Mouse (Mus musculus) cerebellum, adult 2 months (tissue): Measurements from ENCODE around the gene Ldhc. TPM values are rescaled to one million over a fixed set of nuclear protein-coding genes. Genes with fewer than 3 reads are reported as not detected.
"Not testable (repeated sequence)": the region's sequence is repeated elsewhere in the genome, so short reads cannot be mapped to it uniquely, and the experiment has no call there.

ENCODE experiments used
- DNase-seq, 2 experiments: peaks; one replicate each; pipeline ENCODE4 v3.0.0; 2021
- H3K27ac ChIP-seq: fragments of 200-500 bp; 2 replicates; pipeline ENCODE4 v1.5.1; 2012; ENCODE audit warnings: low read length, control low read depth, inconsistent platforms; ENCODE audit not compliant: insufficient read depth
- H3K27me3 ChIP-seq: fragments of 200-500 bp; 2 replicates; pipeline ENCODE4 v1.6.1; 2012; ENCODE audit warnings: inconsistent platforms, mild to moderate bottlenecking, low read length, moderate library complexity; ENCODE audit not compliant: control insufficient read depth, insufficient read depth
- H3K4me1 ChIP-seq: fragments of 200-500 bp; 2 replicates; pipeline ENCODE4 v1.6.1; 2011; ENCODE audit warnings: low read length; ENCODE audit not compliant: control insufficient read depth, insufficient read depth
- H3K4me3 ChIP-seq: fragments of 200-500 bp; replicated peaks from 2 replicates; pipeline ENCODE3; 2011; ENCODE audit warnings: mild to moderate bottlenecking, low read depth, low read length, control low read depth; ENCODE audit not compliant: insufficient read depth
- CTCF ChIP-seq: fragments of 200-500 bp; IDR thresholded peaks from 2 replicates; pipeline ENCODE4 v1.5.1; 2011; ENCODE audit warnings: low read depth, mild to moderate bottlenecking, control low read depth, low read length, moderate library complexity, borderline replicate concordance; ENCODE audit not compliant: insufficient read depth
- POLR2A ChIP-seq: fragments of 200-500 bp; IDR thresholded peaks from 2 replicates; pipeline ENCODE4 v1.6.1; 2011; ENCODE audit warnings: low read length, control low read depth, borderline replicate concordance; ENCODE audit not compliant: insufficient read depth
- WGBS: fragments of 180-500 bp; shearing (Covaris S2); methylation state at CpG from one replicate; pipeline ENCODE4 v1.1.7; 2018; 5-methylcytosine and 5-hydroxymethylcytosine counted together
- polyA plus RNA-seq: library from polyadenylated mRNA; depleted of rRNA; stranded (reverse); fragments of >200 nt; gene quantifications from 2 replicates; pipeline ENCODE4 v1.2.3, GENCODE M21; 2012

Ldhc gene
- polyA plus RNA-seq, 1 experiment, result not detected

GRCm38 (mm10) chr7:46871988-46872387, 11.0 kb downstream of the Ldhc start:
- Histone ChIP-seq H3K4me3 (no peak overlapping the region), H3K4me1 (no peaks in the 10 kb centered on the region), H3K27me3 (no peaks in the 10 kb centered on the region), H3K27ac (no peak overlapping the region)
- WGBS, result 73% methylated on average over 4 of the region's 4 CpGs
- no peak for TF ChIP-seq POLR2A
- no peak for TF ChIP-seq CTCF
- DNase-seq, result no peak

GRCm38 (mm10) chr7:46876841-46877240, 15.8 kb downstream of the Ldhc start:
- no peak overlapping the region for H3K4me3 ChIP-seq
- TF ChIP-seq CTCF, result no peak
- no peak for TF ChIP-seq POLR2A
- no peaks in the 10 kb centered on the region for H3K27me3 ChIP-seq
- H3K27ac ChIP-seq, result no peak overlapping the region
- DNase-seq, result no peak
- H3K4me1 ChIP-seq, result no peaks in the 10 kb centered on the region
- WGBS, result 44% methylated on average over 4 of the region's 4 CpGs

GRCm38 (mm10) chr7:46877255-46877654, 16.3 kb downstream of the Ldhc start:
- TF ChIP-seq CTCF (no peak), POLR2A (no peak)
- H3K4me1 ChIP-seq, result no peaks in the 10 kb centered on the region
- no peaks in the 10 kb centered on the region for H3K27me3 ChIP-seq
- DNase-seq, result no peak
- no peak overlapping the region for H3K27ac ChIP-seq
- WGBS, result 87% methylated on average over 6 of the region's 6 CpGs
- H3K4me3 ChIP-seq, result no peak overlapping the region

GRCm38 (mm10) chr7:46879851-46880250, 18.8 kb downstream of the Ldhc start:
- no peak overlapping the region for H3K4me3 ChIP-seq
- H3K27ac ChIP-seq, result no peak overlapping the region
- no peak for TF ChIP-seq CTCF
- TF ChIP-seq POLR2A, result no peak
- 77% methylated on average over 5 of the region's 5 CpGs for WGBS
- no peaks in the 10 kb centered on the region for H3K4me1 ChIP-seq
- no peaks in the 10 kb centered on the region for H3K27me3 ChIP-seq
- no peak for DNase-seq

GRCm38 (mm10) chr7:46880992-46881391, 20.0 kb downstream of the Ldhc start:
- H3K27me3 ChIP-seq, result no peaks in the 10 kb centered on the region
- TF ChIP-seq CTCF, result no peak
- TF ChIP-seq POLR2A, result no peak
- no peaks in the 10 kb centered on the region for H3K4me1 ChIP-seq
- DNase-seq, result no peak
- no peak overlapping the region for H3K4me3 ChIP-seq
- 87% methylated on average over 2 of the region's 2 CpGs for WGBS
- no peak overlapping the region for H3K27ac ChIP-seq

- not testable (repeated sequence) for DNase-seq, H3K27ac ChIP-seq, H3K4me3 ChIP-seq, H3K4me1 ChIP-seq, H3K27me3 ChIP-seq
- WGBS, result 77% methylated on average over 8 of the region's 8 CpGs
Measured at GRCm38 (mm10) chr7:46881941-46882340, 20.9 kb downstream of the Ldhc start.

GRCm38 (mm10) chr7:46883304-46883703, 22.3 kb downstream of the Ldhc start:
- DNase-seq, result no peak
- 89% methylated on average over 3 of the region's 3 CpGs for WGBS
- no peak overlapping the region for H3K4me3 ChIP-seq
- no peak overlapping the region for H3K27ac ChIP-seq
- H3K27me3 ChIP-seq, result no peaks in the 10 kb centered on the region
- H3K4me1 ChIP-seq, result no peaks in the 10 kb centered on the region
- no peak for TF ChIP-seq POLR2A
- no peak for TF ChIP-seq CTCF

GRCm38 (mm10) chr7:46895511-46895910, 34.5 kb downstream of the Ldhc start:
- Histone ChIP-seq H3K4me1 (no peaks in the 10 kb centered on the region), H3K4me3 (no peak overlapping the region), H3K27ac (no peak overlapping the region), H3K27me3 (no peaks in the 10 kb centered on the region)
- DNase-seq, result no peak
- WGBS, result 91% methylated on average over 3 of the region's 3 CpGs
- TF ChIP-seq CTCF (no peak), POLR2A (no peak)

- WGBS, result 91% methylated on average over 3 of the region's 3 CpGs
- no peaks in the 10 kb centered on the region for H3K27me3 ChIP-seq
- DNase-seq, result no peak
Measured at GRCm38 (mm10) chr7:46899343-46899742, 38.3 kb downstream of the Ldhc start.

More at GRCm38 (mm10) chr7:46899343-46899742, 38.3 kb downstream of the Ldhc start:
- Histone ChIP-seq H3K4me3 (no peak overlapping the region), H3K27ac (no peak overlapping the region), H3K4me1 (no peaks in the 10 kb centered on the region)
- TF ChIP-seq POLR2A (no peak), CTCF (no peak)
